Mouse (Mus musculus) monocyte, adult 2 months (primary cell): ENCODE results near the gene Rflnb.
"Not testable (repeated sequence)": the region's sequence is repeated elsewhere in the genome, so short reads cannot be mapped to it uniquely, and the experiment has no call there.

Experiments used
- DNase-seq, 2 experiments: peaks; one replicate each; pipeline ENCODE4 v3.0.0; 2022; ENCODE audit warnings: low spot score in 2 of 2, low read depth in 1 of 2

Gene Rflnb

DNA sequence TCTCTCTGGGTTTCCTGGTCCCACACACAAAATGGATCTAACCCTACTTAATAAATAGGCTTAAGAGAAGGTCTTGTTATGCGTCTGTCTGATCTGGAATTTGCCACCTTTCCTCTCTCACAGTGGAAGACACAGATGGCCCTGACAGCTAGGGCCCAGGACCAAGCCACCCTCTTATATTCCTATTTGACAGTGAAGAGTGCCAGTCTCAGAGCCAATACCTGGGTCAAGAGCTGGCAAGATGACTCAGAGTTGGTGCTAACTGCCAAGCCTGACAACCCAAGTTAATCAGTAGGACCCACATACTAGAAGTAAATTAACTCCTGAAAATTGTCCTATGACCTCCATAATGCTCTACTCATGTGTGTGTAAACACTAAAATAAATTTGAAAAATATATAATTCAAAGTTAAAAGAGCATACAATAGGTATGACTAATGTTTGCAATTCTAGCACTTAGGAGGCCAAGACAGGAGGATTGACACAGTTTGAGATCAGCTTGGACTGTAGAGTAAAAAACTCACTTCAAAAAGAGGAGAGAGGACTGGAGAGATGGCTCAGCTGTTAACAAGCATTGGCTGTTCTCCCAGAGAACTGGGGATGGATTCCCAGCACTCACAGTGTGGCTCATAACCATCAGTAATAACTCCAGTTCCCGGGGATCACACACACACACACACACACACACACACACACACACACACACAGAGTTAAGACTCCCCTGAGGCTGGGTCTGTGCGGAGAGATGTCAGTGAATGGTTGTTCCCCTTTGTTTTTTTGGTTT, 11.9 kb upstream of the Rflnb start:
- no peak for DNase-seq

- no peak for DNase-seq
Observed at GRCm38 (mm10) chr11:76037581-76038294, 10.2 kb upstream of the Rflnb start.

DNA sequence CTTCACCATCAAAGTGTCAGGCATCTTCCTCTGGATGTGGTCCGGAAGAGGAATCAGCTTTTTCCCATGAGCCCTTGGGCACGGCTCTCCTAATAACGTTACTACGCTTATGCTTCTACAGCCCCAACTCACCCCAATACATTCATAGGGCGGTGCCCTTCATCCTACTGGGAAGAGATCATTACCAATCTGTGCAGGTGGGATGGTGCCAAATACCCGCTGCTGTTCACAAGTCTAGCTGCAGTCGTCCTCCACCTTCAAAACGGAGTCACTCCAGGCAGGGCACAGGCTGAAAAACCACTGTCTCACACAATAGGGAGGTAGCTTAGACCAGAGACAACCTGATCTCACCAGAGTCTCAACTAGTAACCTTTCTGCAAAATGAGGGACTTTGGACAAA, 7.6 kb upstream of the Rflnb start:
- DNase-seq, result no peak

GRCm38 (mm10) chr11:76033836-76034235, 6.3 kb upstream of the Rflnb start:
- peak; percentile 56 to 62 for DNase-seq

DNA sequence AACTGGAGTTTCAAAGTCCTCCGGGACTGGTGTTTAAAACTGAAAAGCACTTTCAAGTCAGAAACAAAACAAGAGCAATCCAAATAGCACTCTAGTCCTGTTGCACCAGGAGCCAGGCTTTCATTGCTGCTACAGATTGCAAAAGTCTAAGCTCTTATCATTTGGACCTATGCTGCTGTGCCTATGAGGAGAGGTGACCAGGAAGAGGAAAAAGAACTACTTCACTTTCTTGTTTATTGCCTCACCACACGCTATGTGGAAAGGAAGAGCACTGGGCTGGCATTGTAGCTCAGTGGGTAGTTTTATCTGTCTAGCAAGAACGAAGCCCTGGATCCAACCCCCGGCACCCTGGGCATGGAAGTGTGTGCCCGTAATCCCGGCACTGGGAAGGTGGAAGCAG, 5.8 kb upstream of the Rflnb start:
- peak in 1 of 2 experiments; percentile 20 for DNase-seq

- DNase-seq, result no peak
Observed at GRCm38 (mm10) chr11:76028072-76028465, 487 bp upstream of the Rflnb start.

- no peak for DNase-seq
Observed at GRCm38 (mm10) chr11:76026527-76027138, 949 bp downstream of the Rflnb start.

DNA sequence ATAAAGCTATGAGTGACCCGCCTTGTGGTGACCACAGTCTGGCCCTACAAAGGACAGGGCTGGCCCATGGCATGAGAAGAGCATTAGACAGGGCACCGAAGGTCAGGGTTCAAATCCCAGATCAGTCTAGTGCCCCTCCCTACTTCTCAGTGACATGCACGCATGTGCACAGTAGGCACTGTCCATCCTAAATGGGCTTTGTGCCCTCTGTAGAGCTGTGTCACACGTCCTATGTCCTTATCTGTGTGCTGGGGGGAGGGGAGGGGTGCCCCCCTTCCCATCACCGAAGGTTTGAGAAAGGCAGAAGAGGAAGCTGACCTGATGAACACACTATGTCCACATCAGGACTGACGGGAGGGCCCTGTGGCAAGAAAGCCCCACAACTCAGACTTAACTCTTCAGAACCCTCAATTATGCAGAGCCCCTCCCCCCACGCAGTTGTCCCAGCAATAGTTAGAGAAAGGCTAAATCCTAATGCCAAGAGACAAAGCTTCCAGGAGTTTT, 2.5 kb downstream of the Rflnb start:
- no peak for DNase-seq

- no peak for DNase-seq
Observed at GRCm38 (mm10) chr11:76020916-76021315, 6.7 kb downstream of the Rflnb start.

GRCm38 (mm10) chr11:76019879-76020278, 7.7 kb downstream of the Rflnb start:
- no peak for DNase-seq

DNA sequence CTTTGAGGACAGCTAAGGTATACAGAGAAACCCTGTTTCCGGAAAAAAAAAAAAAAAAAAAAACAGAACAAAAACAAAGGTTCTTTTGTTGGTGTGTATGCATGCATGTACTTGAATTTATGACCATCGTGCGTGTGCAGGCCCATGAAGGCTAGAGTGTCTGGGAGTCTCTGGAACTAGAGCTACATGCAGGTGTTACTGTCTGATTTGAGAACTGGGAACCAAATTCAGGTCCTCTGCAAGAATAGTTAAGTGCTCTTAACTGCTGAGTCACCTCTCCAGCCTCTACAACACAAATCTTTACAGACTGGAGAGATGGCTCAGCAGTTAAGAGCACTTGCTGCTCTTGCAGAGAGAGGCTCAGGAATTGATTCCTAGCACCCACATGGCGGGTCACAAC, 11.8 kb downstream of the Rflnb start:
- no peak for DNase-seq

DNA sequence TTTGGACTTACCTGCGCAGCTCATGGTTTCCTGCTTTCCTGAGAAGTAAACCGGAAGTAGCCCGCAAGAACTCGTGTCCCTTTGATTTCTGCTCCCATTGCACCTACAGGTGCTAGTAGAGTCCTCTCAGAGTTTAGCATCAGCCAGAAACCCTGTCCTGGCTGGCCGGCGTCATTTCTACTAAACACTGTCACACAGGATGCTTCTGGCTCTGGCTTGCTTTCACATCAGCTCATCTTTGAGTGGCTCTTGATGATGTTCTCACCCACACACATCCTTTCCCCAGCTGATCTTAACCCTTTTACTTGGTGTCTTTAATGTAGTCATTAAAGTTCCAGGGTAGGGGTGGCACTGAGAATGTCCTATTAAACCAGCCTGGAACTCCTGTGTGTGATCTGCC, 12.3 kb downstream of the Rflnb start:
- DNase-seq, result no peak

DNA sequence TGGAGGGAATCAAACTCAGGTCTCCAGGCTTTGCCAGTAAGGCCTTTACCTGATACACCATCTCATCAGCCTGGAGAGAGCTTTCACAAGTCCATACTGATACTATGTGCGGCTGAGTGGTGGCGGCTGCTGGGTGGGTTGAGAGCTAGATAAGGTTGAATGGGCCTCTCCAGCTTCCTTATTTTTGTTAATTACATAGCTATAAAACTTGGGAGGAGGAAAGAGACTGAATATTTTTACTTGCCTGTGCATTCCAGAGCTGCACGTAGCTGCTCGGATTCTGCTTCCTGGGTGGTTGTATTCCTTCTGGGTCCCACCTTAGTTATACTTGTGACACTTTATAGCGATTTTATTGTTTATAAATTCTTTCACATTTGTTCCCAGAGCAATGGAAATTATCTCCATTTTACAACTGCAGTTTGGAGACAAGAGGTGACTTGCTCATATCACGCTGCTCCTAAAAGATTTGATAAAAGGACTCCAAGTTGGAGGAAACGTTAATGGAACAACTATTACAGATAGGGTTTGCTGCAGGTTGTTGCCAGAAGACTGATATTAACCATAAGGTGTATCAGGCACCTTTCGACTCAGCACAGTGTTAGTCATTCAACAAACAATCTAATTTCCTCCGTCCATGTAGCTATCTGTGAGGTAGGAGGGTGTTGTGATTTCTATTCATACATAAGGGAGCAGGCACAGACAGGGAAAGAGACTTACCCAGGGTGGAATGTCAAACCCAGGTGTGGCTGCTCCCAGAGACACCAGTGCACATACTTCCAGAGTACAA, 16.6 kb downstream of the Rflnb start:
- no peak for DNase-seq

DNA sequence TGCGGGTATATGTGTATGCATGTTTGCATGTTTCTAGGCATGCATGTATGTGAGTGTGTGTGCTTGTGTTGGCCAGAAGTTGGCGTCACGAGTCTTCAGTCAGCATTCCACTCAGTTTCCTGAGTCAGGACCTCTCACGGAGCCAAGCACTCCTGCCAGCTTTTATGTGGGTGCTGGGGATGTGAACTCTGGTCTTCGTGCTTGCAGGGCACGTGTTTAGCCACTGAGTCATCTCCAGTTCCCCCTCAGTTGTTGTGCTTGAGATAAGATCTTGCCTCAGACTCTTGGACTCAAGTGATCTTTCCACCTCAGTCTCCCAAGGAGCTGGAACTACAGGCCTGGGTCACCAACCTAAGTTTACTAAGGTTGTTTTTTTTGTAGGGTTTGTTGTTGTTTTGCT, 18.5 kb downstream of the Rflnb start:
- DNase-seq, result no peak

- DNase-seq, result no peak
Observed at GRCm38 (mm10) chr11:76008162-76008561, 19.4 kb downstream of the Rflnb start.

DNA sequence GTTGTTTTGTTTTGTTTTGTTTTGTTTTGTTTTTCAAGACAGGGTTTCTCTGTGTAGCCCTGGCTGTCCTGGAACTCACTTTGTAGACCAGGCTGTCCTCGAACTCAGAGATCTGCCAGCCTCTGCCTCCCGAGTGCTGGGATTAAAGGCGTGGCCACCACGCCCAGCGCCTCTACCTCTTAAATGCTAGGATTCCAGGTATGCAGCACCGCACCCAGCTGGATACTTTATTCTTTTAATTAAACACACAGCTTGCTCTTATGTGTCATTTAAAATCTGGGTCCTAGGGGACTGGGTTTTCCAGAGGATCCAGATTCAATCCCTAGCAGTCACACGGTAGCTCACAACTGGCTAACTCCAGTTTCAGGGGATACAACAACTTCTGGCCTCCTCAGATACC, 23.3 kb downstream of the Rflnb start:
- DNase-seq, result not testable (repeated sequence)

DNA sequence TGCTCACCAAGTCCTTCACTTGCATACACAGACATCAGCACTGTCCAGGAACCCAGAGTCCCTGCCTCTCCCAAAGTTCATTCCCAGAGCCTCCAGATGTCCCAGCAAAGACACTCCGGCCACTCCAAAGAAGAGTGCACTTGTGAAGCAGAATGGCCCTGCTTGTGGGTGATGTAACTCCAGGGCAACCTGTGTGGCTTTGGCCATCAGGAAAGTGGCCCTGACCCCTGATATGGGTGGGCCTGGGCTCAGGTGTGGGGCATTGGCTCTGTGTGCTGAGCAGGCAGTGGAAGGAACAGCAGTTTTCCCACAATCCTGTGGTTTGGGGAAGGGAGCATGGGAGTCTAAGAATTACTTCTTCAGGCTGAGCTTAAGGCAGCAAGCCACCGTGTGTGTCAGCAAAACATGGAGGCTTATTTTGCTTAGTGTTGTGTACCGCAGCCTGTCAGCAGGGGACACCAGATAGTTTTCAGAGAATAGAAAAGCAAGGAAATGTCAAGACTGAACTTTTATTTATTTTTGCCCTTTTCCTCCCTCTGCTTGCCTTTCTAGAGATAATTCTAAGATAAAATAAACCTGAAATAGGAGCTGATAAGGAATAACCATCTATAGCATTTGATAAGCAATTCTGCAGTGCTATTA, 26.2 kb downstream of the Rflnb start:
- DNase-seq, result no peak

GRCm38 (mm10) chr11:76000701-76001100, 26.9 kb downstream of the Rflnb start:
- no peak for DNase-seq

- DNase-seq, result peak; percentile 13 to 49
Observed at GRCm38 (mm10) chr11:75999440-76000155, 28.0 kb downstream of the Rflnb start, which contains the start of gene 1700016K19Rik. TSS of gene 1700016K19Rik (plus strand) at chr11:75999912.

DNA sequence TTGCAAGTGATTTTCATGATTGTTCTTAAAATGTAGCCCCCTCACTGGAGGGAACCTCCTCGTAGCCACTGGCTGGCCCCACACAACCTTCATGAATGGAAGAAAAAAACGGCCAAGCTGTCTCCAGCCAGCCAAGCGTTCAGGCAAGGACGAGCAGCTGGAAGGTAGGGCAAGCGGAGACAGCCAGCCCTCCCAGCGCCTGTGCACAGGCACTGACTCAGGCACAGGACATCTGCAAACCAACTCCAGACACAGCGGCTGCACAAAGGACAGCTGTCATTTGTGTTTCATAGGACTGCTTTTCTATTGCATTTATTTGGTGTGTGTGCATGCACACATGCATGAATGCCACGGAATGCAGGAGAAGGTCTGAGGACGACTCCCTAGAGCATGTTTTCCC, 33.2 kb downstream of the Rflnb start:
- DNase-seq, result no peak
